Mouse (Mus musculus) kidney, adult 8-10 months (tissue): Measurements from ENCODE around the gene Triml1.

ENCODE experiments used
- DNase-seq, 2 experiments: peaks; one replicate each; pipeline ENCODE4 v3.0.0; 2022

Gene Triml1

DNA sequence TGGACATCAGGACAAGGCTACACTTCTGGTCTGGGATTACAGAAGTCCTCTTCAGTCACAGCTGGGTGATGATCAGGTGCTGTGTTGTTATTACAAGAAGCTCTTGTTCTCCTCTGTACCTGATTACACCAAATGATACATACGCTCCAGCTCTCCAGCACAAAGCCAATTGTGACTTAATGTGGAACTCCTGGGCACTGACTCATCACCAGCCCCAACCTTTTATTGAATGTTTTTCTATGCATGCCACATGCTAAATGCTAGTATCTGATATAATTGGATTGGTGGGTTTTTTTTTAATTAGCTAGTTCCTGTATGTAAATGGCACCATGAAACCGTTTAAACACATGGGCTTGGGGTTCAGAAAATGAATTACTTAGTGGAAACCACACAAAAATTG lies at the start of gene Triml1:
Gene Triml1 (minus strand): TSS at position 101 of the 400 bp plus-strand sequence.
- no peak for DNase-seq

GRCm38 (mm10) chr8:43182281-43182680 lies 41.0 kb upstream of the Triml1 start:
- no peak for DNase-seq

DNA sequence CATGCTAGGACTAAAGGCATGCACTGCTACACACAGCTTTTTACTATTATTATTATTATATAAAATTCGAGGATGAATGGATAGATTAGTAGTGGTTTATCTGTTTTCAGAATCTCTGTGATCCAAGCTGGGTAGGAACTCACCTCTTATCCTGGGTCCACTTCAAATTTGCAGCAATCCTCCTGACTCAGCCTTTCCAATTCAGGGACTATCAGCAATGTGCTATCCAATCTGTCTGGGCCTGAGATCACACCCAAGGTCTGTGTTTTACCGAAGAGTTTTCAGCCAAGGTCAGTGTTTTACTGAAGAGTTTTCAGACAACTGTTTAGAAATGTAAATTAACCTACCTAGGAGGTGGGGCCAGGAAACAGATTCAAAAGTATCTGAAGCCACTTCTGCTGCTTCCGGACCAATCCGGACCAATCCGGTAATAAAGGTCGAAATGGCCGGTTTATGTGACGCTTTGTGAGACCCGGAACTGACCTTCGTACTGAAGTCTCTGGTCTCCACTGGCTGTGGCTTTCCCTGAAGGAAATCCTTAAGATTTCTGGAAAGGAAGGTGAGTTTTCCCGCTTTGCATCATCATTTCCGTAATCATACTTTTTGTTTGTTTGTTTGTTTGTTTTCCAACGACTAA lies 38.9 kb upstream of the Triml1 start, which contains the start of gene Triml2:
Gene Triml2 (plus strand): TSS at position 488 of the 637 bp plus-strand sequence.
- no peak for DNase-seq

GRCm38 (mm10) chr8:43179189-43179588 lies 37.9 kb upstream of the Triml1 start:
- no peak for DNase-seq

GRCm38 (mm10) chr8:43178263-43178662 lies 37.0 kb upstream of the Triml1 start:
- DNase-seq: peak in 1 of 2 experiments; percentile 11

DNA sequence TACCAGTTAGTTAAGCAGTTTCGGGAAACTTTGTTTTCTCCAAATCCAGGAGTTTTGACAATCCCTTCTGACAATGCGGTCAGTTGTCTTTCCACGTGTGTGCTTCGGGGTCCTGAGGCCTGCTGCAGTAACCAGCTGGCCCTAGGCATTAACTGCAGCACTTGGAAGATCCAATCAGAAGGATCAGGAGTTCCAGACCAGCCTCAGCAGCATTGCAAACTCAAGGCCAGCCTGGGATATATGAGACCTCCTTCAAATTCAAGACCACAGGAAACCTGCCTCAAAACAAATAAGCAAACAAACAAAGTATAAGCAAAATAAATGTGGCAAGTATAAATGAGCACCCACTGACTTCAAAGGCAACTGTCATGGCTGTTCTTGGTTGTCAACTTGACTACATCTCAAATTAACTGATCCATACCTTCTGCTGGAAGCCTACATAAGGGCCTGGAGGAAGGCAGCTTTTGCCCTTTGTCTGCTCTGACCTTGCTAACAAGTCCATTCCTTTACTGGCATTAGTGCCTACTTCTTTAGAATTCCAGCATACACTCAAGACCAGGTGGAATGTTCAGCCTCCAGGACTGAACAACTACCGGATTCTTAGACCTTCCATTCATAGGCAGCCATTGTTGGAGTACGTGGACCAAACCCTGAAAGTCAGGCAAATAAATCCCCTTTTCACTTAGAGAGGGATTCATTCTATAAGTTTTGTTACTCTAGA lies 35.6 kb upstream of the Triml1 start:
- no peak for DNase-seq

DNA sequence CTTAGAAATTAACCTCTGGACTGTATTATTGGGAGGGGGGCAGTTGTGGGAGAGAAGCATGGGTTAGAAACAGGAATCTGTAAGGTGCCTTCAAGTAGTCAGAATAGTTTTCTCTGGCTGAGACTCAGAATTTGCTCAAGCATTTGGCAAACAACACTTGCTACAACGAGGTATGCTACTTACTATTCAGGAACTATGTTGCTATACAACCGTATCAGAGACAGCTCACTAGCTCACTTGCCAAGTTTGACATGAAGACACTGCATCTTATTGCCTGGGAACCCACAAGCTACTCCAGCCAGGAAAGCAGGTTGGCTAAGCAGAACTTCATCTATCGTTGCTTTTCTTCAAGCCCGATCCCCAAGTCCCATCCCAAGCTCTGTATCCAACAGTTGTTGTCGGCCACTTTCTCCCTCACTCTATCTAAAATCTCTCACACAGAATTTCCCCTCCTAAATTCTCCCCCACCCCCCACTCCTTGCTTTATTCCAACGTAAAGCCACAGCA lies 28.0 kb upstream of the Triml1 start:
- no peak for DNase-seq

- no peak for DNase-seq
Measured at GRCm38 (mm10) chr8:43168083-43168482, 26.8 kb upstream of the Triml1 start.

GRCm38 (mm10) chr8:43164453-43164852 lies 23.2 kb upstream of the Triml1 start:
- no peak for DNase-seq

- DNase-seq: no peak
Measured at GRCm38 (mm10) chr8:43163255-43163654, 22.0 kb upstream of the Triml1 start.

GRCm38 (mm10) chr8:43149307-43149706 lies 8.0 kb upstream of the Triml1 start:
- DNase-seq: no peak

DNA sequence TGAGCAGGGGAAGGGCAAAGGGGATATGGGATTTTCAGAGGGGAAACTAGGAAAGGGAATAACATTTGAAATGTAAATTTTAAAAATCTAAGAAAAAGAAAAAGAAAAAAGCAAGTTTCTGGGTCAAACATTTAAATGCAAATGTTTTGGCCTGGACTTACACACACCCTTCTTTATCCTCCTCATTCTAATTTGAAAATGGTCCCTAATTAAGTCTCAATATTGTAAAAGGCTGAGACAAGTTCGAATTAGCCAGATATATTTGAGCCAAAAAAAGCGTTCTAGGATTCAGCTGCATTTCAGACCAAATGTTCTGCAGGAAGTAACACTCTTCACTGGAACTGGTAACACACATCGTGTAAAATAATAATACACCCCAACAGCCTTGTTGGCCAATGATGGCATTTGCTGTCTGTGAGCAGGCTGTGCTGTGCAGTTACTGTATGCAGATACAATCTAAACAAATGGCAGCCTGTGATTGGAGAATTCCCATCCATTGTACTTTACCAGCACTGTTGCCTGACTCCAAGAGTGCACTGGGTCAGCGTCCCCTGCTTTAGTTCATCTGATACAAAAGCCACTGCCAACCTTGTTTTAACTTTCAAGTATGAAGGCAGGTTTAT lies 30.0 kb downstream of the Triml1 start:
- no peak for DNase-seq
